Mouse (Mus musculus) right cerebral cortex, postnatal 4 days (tissue): ENCODE data around the gene Sec63.

Source experiments
- DNase-seq: peaks from one replicate; pipeline ENCODE4 v3.0.0-alpha.2; 2022

Sec63 gene

DNA sequence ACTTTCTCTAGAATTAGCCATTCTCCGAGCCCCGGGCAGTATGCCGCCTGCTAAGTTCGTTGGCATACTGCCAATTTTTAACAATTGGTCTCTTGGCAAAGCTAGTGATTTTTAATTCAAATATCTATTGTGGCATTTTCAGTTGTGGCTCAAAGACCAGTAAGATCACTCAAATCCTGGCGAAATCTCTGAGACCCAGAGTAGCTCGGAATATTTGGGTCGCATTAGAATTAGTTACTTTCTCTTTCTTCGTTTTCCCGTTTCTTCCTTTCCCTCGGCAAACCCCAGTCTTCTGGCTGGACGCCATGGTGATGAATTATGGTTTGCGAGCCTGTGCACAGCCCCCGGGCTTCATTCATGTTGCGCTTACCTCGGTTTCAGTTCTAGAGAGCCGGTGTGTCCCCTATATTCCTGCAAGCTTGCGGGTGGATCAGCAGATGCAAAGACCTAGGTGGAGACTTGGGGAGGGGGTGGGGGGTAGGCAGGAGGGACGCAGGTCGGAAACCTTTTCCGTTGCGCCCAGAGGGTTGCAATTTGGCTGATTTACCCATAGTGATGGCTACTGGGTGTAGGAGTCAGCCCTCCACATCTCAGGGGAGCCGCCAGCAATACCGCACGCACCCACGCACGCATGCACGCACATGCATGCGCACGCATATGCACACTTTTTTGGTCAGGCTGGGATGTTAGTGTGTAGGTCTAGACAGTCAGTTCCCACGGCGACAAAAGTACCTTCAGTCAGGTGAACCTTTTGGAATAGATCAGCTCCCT is 102.5 kb downstream of the Sec63 start:
- DNase-seq = peak; percentile 63

DNA sequence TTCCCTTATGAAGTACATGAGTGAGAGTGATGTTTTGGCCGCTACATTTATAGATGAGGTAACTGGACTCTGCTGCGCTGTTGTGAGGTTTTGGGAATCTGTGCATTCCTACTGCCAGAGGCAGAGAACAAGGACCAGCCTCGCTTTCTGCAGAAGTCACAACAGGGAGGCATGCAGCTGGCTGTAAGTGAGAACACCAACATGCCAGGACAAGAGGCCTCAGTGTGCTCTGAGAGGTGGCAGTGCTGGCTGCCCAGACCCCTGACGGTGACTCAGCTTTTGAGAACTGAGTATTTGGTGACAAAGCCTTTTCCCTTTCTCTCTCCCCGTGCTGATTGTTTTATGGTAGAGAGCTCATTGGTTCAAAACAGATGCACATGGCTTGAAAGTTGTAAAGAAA is 103.4 kb downstream of the Sec63 start:
- DNase-seq = no peak

DNA sequence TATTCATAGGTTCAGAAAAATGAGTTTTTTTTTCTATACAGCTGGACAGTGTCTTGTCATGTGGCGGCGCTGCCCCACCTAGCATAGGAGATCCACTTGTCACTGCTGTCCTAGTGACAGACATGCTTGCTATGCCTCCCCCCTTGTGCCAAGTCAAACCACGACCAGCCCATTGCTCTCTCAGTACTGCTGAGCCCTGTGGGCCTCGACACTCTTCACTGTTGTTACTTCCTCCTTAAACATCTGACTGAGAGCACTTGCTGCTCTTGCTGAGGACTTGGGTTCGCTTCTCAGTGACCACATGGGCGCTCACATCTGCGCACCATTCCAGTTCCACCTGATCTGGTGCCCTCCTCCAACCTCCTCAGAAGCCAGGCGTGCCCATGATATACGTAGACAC is 107.1 kb downstream of the Sec63 start:
- no peak for DNase-seq

DNA sequence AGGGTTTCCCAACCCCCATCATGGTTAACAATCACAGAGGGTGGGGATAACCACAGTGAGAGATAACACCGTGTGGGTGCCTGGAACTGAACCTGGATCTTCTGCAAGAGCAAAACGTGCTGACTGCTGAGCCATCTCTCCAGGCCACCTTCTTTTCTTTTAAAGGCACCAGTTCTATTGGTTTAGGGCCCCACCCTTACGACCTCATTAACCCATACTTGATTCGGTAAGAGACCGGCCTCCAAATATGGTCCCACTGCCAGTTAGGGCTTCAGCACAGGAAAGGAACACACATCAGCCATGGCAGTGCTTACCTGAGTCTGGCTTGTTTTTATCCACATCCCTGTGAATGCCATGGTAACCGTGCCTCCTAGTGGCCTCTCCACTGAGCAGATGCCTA is 108.2 kb downstream of the Sec63 start:
- no peak for DNase-seq

DNA sequence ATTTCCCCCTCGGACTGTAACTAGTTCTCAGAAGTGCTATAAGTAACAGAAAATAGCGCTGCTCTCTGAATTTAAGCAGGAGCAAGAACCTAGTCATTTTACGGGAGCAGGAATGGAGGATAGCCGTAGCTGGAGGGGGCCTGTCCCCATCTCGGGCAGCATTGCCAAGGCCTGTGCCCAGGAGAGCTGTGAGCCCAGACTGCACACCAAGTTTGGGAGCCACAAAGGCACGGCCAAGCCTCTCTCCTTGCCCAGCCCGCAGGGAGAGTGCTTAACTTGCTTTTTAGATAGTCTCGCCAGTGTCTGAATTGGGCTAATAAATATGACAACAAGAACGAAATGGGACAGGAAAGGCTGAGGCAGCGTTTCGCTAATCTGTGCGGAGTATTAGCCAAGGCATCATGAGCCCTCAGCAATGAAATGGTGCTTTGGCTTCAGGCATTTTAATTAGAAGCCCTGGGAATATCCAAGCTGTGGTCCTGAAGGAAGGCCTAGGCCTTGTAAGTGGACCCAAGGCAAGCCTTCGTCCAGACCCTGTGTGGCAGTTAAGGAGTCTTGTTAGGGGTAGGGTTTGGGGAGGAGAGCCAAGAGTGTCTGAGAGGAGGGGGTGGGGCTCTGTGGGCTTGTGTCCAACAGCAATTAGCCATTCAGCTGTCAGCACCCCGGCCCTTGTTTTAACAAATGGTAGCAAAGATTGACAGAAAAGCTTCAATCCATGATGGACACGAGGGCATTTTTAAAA is 111.1 kb downstream of the Sec63 start:
- DNase-seq = peak; percentile 40

DNA sequence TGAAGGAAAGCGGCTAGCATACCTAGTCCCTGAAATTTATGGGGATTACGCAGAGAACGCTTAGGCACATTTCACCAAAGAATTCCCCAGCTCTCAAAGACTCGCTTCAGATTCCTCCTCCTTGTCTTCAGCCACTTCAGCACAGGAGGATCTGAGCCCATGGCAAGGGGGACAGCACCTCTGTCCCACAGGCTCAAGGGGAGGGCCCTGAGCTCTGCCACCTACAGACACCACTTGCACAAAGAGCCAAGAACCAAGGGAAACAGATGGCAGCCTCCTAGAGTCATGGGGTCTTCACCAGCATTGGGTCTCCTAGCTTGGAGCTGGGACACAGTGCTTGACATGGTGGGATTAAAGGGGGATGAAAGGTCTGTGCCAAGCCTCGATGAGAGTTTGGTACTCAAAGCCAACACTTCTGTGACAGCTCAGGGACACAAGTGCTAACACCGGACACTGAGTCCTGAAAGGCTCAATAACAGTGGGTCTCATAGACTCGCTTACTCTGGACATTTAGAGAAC is 111.8 kb downstream of the Sec63 start:
- no peak for DNase-seq

DNA sequence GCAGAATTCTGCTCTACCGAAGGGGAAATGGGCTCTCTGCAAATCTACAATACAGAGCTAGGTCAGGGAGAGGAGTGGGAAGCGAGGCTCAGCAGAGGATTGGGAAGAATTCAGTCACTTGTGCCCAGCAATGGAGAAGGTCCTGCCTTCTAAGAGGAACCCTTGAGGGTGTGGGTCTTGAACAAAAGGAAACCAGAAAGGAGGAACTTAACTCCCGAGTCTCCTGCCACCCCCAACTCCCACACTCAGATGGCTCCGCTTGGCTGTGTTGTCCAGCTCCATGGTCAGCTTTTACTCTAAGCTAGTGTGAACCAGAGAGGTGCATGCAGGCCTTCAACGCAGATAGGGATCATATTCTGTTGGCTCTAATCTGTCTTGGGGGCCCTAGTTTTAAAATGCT is 114.9 kb downstream of the Sec63 start:
- no peak for DNase-seq

DNA sequence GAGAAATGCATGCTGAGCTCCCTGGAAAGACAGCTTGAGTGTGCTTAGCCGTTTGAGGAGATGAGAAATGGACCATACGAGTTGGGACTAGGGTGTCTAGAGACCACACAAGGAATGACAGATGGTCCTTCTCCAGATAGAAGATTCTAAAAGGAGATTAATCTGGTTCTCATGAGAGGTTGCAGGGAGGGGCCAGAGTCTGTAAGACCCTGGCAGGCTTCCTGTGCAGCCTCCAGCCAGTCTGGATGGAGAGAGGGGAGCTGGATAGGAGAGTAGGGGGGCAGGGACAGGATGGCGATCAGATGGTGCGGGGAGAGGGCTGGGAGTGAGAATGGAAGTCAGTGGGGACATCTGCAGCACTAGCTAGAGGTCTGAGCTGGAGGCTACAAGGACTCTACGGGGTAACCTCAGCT is 118.0 kb downstream of the Sec63 start:
- no peak for DNase-seq

DNA sequence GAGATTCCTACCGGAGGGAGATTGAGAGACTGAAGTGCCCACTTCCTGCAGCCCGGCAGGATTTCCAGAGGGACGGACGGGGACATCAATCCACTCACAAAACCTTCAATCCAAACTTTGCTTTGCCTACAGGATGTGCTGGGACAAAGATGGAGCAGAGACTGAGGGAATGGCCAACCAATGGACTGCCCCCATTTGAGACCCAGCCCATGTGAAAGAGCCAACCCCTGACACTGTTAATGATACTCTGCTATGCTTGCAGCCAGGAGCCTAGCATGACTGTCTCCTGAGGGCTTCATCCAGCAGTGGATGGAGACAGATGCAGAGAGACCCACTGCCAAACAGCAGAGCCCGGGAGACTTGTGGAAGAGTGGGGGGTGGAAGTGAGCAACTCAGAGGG is 118.4 kb downstream of the Sec63 start:
- DNase-seq = no peak
